Mouse (Mus musculus): ENCODE data around the gene Prrt1.

The Prrt1 gene

DNA sequence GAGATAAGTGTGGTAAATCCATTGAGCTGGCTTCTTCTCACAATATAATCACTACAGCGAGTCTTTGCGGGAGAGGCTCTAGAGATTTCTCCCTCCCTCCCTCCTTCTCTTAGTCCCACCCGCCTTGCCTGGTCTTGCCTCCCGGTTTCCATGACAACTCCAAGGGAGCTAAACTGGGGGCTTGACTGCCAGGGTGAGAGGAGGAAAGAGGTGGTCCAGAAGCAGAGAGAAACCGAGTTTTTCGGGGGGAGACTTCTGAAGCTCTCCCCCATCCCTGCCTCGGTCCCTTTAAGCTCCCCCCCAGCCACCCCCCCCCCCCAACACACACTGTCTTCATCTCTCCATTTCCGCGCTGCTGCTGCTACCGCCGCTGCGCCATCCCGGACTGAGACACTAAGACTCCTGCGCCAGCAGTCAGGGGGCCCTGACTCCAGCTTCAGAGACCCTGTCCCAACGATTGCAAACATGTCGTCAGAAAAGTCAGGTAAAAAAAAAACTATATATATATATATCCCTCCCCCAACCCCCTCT is at the start of gene Prrt1:
Gene Prrt1, plus strand, starts transcription at position 313 of the 531 bp plus-strand sequence.
- DNase-seq (ENCODE audit: inconsistent ontology term): no peak

DNA sequence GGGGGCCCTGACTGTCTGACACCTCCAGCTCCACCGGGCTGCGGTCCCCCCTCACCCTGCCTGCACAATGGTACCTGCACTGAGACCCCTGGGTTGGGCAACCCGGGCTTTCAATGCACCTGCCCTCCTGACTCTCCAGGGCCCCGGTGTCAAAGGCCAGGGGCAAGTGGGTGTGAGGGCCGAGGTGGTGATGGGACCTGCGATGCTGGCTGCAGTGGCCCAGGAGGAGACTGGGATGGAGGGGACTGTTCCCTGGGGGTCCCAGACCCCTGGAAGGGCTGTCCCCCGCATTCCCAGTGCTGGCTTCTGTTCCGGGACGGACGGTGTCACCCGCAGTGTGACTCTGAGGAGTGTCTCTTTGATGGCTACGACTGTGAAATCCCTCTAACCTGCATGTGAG is 46.8 kb upstream of the Prrt1 start:
- DNase-seq (ENCODE audit: inconsistent ontology term): no peak

DNA sequence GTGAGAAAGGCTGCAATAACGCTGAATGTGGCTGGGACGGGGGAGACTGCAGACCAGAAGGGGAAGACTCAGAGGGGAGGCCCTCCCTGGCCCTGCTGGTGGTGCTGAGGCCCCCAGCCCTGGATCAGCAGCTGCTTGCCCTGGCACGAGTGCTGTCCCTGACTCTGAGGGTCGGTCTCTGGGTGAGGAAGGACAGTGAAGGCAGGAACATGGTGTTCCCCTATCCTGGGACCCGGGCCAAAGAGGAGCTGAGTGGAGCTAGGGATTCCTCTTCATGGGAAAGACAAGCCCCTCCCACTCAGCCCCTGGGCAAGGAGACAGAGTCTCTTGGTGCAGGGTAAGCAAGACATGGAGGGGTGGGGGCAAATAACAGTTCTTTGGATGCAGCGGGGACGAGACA is 45.9 kb upstream of the Prrt1 start:
- DNase-seq (ENCODE audit: inconsistent ontology term): no peak

DNA sequence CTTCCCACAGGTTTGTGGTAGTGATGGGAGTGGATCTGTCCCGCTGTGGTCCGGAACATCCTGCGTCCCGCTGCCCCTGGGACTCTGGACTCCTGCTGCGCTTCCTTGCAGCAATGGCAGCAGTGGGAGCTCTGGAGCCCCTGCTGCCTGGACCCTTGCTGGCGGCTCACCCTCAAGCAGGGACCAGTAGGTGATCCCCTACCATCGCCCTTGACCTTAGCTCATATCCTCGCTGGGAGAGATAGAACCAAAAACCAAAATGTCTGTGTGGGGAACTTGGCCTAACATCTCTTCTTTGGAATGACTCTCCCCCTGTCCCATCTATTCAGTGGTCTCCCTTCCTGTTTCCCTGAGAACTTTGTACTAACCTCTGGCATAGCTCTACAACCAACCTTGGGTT is 45.5 kb upstream of the Prrt1 start:
- DNase-seq (ENCODE audit: inconsistent ontology term): no peak

DNA sequence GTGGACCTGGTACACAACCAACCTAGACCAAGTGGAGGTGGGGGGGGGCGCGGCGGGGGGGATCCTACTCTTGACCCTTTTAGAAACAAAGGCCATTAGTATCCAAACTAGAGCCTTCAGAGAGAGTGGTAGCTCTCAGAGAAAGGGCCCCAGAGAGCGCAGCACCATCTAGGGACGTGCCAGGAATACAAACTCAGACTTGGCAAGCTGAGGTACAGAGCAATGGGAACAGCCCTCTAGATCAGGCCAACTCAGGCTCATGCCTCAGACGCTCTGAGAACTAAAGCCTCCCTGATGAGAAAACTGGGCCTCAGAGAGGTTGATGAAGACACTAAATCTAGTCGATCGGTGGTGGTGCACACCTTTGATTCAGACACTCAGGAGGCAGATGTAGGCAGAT is 44.2 kb upstream of the Prrt1 start:
- DNase-seq (ENCODE audit: inconsistent ontology term): no peak

DNA sequence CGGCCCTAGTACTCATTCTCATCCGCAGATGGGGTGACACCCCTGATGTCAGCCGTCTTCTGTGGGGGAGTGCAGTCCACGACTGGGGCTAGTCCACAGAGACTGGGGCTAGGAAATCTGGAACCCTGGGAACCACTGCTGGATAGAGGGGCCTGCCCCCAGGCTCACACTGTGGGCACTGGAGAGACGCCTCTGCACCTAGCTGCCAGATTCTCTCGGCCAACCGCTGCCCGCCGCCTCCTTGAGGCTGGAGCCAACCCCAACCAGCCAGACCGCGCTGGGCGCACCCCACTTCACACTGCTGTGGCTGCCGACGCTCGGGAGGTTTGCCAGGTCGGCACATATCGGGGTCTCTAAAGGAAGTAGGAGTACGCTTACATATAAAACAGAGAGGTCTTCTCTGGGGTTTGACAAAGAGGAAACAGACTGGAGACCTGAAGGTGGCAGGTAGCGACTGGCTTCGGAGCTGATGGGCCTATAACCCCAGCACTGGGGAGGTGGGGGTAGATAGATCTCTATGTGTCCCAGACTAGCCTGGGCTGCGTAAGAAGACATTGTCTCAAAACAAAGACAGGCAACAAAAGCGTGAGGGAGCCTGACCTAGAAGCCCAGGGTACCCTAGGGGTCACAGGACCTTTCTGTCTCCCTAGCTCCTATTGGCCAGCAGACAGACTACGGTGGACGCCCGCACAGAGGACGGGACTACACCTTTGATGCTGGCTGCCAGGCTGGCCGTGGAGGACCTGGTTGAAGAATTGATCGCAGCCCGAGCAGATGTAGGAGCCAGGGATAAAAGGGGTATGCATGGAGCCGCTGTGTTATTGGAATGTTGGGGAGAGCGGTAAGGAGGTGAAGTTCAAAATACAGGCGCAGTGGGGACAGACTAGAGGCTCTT is 43.2 kb upstream of the Prrt1 start:
- no peak for DNase-seq (ENCODE audit: inconsistent ontology term)

DNA sequence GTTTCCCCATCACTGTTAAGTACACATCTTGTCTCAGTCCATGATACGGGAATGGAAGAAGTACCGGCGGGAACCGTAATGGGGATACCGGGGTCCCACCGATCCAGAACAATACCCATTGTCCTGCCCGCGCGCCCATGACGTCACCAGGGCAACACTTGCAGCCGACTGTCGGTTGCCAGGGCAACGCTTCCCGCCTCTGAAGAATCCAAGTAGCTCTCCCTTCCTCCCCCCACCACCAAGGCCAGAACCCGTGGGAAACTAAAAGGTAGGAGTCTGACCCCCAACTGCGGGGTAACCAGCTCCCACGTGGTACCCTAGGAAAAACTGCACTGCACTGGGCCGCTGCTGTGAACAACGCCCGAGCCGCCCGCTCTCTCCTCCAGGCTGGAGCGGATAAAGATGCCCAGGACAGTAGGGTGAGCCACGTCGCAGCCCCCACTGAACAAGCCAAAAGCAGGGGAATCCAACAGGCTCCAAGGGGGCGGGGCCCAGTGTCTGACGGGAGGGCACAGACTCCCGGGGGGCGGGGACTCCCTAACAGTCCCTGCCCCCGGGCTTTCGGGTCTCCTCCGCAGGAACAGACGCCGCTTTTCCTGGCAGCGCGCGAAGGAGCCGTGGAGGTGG is 42.4 kb upstream of the Prrt1 start:
- DNase-seq (ENCODE audit: inconsistent ontology term): peak; percentile 99

DNA sequence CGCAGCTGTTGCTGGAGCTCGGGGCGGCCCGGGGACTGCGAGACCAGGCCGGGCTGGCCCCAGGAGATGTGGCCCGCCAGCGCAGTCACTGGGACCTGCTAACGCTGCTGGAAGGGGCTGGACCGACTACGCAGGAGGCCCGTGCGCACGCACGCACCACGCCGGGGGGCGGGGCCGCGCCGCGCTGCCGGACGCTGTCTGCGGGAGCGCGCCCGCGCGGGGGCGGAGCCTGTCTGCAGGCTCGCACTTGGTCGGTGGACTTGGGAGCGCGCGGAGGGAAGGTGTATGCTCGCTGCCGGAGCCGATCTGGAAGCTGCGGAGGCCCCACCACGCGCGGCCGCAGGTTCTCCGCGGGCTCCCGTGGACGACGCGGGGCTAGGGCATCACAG is 41.9 kb upstream of the Prrt1 start:
- peak; percentile 98 for DNase-seq (ENCODE audit: inconsistent ontology term)

DNA sequence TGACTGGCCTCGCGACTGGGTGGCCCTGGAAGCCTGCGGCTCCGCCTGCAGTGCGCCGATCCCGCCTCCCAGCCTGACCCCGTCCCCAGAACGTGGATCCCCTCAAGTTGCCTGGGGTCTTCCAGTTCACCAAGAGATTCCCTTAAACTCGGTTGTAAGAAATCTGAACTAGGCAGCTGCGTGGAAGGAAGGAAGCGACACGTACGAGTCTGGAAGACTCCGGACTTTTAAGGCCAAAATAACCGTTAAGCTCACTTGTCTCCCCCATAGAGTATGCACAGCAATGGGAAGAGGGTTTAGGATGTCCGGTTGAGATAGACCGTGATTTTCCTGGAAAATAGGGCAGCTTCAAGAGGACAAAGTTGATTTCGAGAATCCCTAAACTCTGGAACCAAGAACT is 41.5 kb upstream of the Prrt1 start:
- no peak for DNase-seq (ENCODE audit: inconsistent ontology term)

DNA sequence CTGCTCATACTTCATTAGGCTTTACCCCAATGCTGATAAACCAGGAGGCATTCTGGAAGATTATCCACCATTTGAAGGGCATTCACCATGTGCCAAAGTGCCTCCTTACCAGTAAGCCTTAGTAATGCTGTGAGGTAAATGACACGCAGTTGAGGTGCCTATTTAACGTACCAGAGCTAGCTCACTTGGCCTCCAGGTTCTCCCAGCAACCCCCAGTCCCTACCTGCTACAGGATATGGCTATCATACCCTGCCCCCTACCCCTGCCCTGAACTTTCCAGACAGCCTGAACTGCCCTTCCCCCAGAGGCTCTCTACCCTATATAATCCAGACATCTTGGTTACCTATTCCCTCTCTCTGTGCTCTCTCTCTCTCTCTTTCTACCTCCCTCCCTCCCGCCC is 40.6 kb upstream of the Prrt1 start:
- DNase-seq (ENCODE audit: inconsistent ontology term): no peak

DNA sequence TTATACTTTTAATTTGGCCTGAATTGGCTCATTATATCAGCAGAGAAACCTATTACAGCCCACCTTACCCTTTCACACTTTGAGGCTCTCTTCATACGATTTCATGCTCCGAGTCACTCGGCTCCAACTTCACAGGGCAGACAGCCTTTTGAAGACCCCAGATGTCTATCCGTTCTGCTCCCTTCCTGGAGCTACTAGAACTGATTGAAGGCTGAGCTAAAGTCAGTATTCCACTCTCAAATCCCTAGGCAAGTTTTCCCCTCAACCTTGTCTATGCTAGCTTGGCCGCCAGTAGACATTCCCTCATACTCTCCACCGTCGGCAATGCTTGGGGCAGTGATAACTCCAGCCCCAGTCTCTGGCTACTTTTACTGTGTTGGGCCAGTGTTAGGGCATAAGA is 40.1 kb upstream of the Prrt1 start:
- no peak for DNase-seq (ENCODE audit: inconsistent ontology term)

DNA sequence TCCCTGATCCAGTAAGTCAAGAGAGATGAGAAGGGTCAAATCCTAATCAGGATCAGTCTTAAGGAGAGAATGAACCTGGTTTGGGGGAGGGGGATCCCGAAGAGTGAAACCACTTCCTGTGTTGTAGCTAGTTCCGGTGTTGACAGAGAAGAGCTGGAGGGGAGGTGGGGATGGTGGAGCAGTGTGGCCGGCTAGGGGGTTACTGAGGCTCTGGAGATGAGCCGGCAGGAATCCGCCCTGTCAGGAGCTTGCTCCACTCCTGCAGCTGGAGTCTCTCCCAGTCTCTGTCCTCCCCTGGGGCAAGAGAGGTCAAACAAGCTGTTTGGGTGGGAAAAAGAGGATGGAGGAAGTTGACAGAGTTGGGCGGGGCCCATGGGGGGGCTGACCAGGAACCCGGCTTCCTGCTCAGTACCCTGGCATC is 39.6 kb upstream of the Prrt1 start, which contains the start of gene Gpsm3:
Gene Gpsm3, plus strand, starts transcription at position 126 of the 421 bp plus-strand sequence.
- DNase-seq (ENCODE audit: inconsistent ontology term): no peak

DNA sequence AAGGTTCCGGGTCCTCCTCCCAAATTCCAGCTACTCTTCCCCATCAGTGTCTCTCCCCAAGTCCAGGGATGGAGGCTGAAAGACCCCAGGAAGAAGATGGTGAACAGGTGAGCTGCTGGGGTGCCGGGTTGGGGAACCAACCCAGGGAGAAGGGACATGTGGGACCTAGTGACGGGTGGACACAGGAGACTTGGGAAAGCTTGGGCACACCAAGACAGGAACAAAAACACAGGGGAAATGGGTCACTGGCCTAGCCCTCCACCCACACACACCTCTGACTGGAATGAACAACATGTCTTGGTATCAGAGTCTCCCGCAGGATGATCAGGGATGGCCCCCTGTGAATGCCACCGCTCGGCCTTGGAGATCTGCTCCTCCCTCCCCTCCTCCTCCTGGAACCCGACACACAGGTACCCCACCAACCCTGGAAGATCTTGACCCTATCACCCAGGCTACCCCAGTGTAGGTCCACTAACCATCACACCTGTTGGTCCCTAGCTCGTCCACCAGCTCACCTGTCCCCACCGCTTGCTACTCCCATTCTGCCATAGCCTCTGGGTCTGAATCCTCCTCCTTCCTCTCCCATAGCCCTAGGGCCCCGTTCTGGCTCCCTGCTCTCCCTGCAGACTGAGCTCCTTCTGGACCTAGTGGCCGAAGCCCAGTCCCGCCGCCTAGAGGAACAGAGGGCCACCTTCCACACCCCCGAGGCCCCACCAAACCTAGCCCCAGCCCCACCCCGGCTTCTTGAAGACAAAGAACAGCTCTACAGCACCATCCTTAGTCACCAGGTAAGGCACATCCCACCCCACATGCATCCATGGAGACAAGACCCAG is 39.0 kb upstream of the Prrt1 start:
- DNase-seq (ENCODE audit: inconsistent ontology term): no peak

DNA sequence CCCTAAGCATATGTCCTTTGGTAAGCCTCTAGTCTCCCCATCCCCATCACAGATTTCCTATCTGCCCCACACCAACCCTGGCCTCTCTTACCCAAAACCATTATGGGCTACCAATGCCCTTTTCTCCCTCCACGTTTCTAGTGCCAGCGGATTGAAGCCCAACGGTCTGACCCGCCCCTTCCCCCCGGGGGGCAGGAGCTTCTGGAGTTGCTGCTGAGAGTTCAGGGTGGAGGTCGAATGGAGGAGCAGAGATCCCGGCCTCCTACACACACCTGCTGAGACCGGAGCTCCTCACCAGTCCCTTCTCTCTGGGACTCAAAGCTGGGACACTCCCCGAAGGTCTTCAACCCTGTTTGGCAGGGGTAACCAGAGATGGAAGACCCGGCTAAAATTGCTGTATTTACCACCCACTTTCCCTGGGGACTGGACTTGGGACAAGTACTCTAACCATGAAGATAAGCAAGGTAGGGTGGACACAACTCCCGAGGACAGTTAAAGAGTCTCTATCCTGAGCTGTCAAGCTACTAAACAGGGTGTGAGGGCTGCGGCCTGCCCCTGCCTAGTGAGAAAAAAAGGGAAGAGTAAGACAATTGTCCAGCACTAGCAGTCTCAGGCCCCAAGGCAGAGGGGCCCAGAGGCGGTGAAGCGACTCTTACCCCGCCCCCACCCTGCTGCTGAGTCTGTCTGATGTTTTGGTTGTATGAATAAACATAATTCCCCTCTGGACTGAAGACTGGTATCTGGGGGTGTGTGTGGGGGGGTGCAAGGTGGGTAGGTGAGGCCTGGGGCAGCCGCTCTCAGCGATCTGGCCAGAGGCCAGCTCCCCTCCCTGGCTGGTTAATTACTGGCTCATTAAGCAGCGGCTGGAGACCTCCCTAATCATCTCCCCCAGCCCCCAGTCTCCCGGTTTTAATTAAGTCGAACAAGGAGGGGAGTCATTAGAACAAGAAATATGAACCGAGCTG is 38.0 kb upstream of the Prrt1 start, which contains the start of gene Pbx2:
Gene Pbx2, plus strand, starts transcription at position 238 of the 965 bp plus-strand sequence.
- DNase-seq (ENCODE audit: inconsistent ontology term): no peak

DNA sequence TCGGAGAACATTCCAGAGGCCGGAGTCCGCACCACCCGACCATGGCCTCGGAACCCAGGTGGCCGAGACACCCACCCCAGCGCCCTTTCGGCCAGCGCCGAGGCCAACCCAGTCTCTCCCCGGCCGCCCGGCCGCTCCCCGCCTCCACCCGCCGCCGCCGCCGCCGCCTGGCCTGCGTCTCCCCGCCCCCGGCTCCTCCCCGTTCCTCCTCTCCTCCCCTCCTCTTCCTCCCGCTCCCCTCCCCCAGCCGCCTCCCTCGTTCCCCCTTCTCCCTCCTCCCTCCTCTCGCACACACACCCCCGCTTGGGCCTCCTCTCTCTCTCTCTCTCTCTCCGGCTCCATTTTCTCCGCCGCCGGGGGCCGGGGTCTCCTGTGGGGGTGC is 37.3 kb upstream of the Prrt1 start:
- DNase-seq (ENCODE audit: inconsistent ontology term): peak; percentile 96

DNA sequence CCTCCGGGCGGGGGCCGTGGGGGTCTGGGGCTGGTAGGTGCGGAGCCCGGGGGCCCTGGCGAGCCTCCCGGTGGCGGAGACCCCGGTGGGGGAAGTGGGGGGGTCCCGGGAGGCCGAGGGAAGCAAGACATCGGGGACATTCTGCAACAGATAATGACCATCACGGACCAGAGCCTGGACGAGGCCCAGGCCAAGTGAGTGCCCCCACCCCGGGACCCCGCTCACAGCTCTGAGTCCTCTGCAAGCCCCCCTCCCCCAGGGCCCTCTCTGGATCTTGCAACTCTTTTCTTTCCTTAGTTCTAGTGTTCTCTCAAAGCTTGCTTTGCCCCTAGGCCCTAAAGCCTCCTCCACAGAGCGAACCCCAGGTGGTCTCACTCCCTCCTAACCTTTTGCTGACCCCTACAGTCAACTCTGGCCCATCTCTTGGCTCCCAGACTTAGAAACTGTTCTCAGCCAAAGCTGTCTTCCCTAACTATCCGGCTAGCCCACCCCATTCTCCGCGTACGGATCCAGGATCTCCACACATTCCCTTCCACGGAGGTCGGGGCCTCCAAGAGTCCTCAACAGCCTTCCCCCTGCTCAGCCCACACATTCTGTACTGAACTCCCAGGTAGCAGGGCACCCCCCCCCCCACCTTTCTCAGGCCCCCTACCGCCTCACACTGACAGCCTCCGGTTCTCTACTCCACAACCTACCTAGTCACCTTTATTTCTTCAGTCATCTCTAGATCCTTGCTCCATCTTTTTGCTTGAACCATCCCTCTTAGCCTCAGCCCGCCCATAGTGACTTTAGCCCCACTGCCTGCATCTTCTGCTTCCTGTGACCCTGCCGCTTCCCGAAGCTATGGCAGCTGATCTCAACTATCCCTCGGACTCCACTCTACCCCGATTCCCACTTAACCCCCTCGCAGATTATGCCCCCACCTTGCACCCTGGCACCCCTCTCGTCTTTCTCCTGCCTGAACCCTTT is 36.5 kb upstream of the Prrt1 start:
- DNase-seq (ENCODE audit: inconsistent ontology term): peak; percentile 22

DNA sequence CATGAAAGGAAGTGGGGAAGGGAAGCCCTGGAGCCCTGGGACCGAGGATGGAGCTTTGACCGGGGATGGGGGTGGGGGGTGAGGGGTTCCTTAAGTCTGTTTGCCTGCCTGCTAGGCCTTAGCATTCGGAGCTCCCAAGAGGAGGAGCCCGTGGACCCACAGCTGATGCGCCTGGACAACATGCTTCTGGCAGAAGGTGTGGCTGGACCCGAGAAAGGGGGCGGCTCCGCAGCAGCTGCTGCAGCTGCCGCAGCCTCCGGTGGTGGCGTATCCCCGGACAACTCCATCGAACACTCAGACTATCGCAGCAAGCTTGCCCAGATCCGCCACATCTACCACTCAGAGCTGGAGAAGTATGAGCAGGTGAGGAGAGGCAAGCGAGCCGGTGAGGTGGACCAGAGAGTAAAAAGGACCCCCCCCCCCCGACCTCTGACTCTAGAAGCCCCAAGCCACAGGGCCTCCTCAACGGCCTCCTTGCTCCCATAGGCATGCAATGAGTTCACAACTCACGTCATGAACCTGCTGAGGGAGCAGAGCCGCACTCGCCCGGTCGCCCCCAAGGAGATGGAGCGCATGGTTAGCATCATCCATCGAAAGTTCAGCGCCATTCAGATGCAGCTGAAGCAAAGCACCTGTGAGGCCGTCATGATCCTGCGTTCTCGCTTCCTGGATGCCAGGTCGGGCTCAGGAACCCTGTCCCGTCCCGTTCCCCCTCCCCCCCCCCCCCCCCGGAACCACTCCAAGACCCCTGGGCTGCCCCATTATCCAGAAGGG is 35.4 kb upstream of the Prrt1 start:
- DNase-seq (ENCODE audit: inconsistent ontology term): no peak

DNA sequence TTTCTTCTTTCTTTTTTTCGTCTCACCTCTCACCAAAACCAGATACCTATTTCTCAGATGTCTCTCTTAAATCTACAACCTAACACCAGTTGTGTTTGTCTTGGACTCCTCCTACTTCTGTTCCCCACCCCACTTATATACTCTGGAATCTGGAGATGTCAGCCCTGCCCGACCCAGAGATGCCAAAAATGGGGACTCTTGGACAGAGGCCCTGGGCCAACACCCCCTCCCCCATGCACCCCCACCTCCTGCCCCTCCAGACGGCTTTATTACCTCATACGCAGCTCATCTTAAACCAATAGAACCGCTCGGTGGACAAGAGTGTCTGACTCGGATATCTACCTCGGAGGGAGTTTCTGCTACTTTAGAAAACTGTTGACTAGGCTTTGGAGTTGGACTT is 33.2 kb upstream of the Prrt1 start:
- DNase-seq (ENCODE audit: inconsistent ontology term): no peak

DNA sequence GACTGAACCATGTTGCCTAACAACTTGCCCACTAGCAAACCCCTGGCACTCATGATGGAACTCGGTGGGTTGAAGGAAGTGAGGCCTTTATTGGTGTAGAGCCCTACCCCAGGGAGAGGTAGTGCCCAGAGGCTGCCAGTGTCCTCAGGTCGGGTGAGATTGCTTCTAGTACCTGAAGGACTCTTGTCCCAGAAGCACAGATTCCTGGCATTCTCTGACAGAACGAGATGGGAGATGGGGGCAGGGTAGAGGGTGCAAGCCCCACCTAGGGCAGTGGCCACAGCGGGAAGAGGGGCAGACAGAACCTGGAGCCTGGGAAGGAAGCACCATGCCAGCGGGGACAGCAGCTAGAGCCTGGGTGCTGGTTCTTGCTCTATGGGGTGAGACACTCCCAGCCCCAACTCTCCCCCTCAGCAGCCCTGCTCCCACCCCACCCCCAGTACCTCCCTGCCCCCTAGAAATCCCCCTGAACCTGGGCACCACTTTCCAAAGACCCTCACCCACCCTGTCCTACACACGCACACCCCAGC is 31.7 kb upstream of the Prrt1 start, which contains the start of gene Ager:
Gene Ager, plus strand, starts transcription at position 297 of the 530 bp plus-strand sequence.
- no peak for DNase-seq (ENCODE audit: inconsistent ontology term)
